Mouse (Mus musculus): ENCODE data around the gene Kcnj4.

DNA sequence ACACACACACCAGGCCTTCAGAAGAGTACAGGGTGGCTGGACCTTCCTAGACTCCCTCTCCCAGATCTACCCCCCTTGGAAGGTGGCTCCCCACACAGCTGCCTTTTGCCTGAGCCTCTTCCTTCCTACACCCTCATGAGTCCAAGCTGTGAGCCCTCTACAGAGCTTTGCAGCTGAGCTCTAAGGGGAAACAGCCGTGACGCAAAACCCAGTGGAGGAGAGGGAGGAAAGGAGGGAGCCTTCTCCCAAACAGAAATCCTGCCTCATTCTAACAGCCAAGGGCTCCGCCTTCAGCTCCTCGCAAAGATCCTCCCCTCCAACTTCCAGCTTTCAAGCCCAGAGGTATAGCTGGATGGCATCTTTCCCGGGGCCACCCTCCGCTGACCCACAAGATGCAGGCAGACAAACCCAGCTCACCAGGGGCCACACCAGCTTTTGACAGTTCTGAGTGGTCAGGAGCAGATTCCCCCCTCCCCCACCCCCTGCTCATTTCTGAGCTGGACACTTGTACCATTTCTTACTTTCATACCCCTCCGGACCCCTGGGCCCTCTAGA is 61.1 kb downstream of the Kcnj4 start:
- no peak for TF ChIP-seq GATA1 (IDR thresholded peaks at IDR 0.05; ENCODE audit: borderline replicate concordance, low read length)
- TF ChIP-seq FLI1 (IDR thresholded peaks at IDR 0.05; ENCODE audit: low read length) = no peak
